Mouse (Mus musculus): ENCODE results near the gene 4930404H24Rik. TPM values are rescaled to one million over a fixed set of nuclear protein-coding genes. Genes with fewer than 3 reads are reported as not detected.

Gene 4930404H24Rik
- not detected for total RNA-seq (2023)

DNA sequence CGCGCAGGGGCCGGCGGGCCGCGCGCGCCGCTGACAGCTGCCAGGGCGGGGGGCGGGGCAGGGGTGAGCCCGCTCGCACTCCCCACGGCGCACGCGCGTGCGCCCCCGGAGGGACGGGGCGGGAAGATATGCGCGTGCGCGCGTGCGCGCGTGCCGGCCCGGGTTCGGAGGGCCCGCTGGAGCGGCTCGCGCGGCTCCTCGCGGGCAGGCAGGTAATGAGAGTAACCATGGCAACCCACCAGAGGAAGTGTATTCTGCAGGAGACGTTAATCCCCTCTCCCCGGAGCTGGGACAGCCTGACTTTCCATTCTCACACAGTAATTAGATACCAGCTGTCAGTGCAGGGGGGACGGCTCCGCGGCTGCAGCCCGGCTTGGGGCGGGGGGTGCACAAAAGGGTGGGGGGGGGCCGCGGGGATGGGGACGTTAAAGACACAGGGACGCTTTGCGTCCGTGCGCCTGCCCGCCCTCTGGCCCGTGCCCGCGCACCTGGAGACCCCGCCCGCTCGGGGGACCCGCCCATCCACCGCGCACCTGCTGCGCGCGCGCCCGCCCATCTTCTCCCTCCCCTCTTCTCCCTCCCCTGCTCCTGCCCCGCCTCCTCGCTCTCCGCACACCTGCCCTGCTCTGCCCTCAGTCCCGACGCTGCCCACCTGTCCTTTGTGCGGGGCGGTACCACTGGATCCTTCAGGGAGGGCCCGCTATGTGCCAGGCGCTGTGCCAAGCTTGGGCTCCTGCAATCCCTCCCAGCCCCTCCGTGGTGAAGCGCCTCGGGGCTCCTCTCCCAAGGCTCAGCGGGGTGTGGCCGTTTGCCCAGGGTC is at the start of gene 4930404H24Rik:
Gene 4930404H24Rik, plus strand, starts transcription at position 218 of the 820 bp plus-strand sequence.

DNA sequence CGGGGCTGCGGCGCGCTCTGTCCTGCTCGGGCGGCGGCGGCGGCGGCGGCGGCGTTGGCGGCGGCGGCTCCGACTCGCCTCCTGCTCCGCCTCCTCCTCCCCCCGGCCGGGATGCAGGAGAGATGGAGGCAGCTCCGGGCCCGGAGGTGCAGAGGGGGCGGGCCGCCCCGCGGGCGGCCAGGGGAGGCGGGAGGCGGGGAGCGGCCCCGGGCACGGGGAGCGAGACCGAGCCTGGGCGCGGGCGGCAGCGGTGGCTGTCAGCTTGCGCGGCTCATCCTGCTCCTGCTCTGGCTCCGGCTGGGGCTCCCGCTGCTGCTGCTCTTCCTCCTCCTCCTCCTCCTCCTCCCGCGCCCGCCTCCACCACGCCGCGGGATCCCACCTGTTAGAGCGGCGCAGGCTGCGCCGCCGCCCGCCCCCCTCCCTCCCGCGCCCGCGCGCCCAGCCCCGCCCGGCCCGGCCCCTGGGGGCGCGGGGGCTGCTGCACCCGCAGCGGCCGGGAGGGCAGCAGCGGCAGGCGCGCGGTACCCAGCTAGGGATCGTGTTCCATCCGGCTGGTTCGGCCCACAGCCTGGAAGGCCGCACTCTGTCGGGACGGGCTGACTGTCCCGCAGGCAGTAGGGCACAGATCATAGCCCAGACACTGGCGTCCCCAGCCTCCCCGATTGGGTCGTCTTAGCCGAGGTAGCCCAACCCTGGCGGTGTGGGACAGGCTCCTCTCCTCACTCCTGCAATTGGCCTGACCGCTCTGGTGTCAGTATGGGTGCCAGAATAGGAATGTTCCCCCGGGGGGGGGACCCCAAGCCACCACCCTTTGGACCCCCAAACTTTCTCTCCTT is 37.6 kb downstream of the 4930404H24Rik start, which contains the start of gene Nol4l:
Gene Nol4l, minus strand, starts transcription at position 41 of the 836 bp plus-strand sequence.

Other genes with a start within 250 kb of the 4930404H24Rik start
- 10 to 100 TPM; 29.0 to 29.7 TPM for gene Kif3b, start 201.4 kb upstream of the 4930404H24Rik start, total RNA-seq (2023)
- 10 to 100 TPM; 75.8 to 82.7 TPM for gene Asxl1, start 147.0 kb upstream of the 4930404H24Rik start, total RNA-seq (2023)
- 1 to 10 TPM; 2.5 to 5.1 TPM for gene Nol4l, start 37.2 kb downstream of the 4930404H24Rik start, total RNA-seq (2023)
- 10 to 100 TPM; 37.1 to 46.6 TPM for gene Commd7, start 140.0 kb downstream of the 4930404H24Rik start, total RNA-seq (2023)
- 10 to 100 TPM in 1 of 2 experiments, 1 to 10 TPM in 1; 9.2 to 14.5 TPM for gene Dnmt3b, start 156.7 kb downstream of the 4930404H24Rik start, total RNA-seq (2023)
- gene Dnmt3c, start 203.9 kb downstream of the 4930404H24Rik start, total RNA-seq (2023) = not detected
- 100 to 1,000 TPM; 148 to 152 TPM for gene Mapre1, start 248.5 kb downstream of the 4930404H24Rik start, total RNA-seq (2023)